Mouse (Mus musculus) limb, embryonic 11.5 days (tissue): ENCODE results near the gene Hmgb4. TPM values are rescaled to one million over a fixed set of nuclear protein-coding genes. Genes with fewer than 3 reads are reported as not detected.

Experiments used
- ATAC-seq: fragments of 200-750 bp; cut with Nextera tagmentation; 2 replicates; pipeline ENCODE4 v1.8.0; 2017; ENCODE audit warnings: low read depth; ENCODE audit not compliant: insufficient number of reproducible peaks, low FRiP score, low TSS enrichment
- DNase-seq: peaks from one replicate; pipeline ENCODE4 v3.0.0-alpha.2; 2015; ENCODE audit warnings: low spot score
- H3K27ac ChIP-seq: fragments of 300-500 bp; sonication (generic); replicated peaks from 2 replicates; pipeline ENCODE4 v1.5.1; 2014; ENCODE audit warnings: low read depth, mild to moderate bottlenecking, low read length
- H3K27me3 ChIP-seq: fragments of 300-500 bp; sonication (generic); 2 replicates; pipeline ENCODE4 v1.6.1; 2014; ENCODE audit warnings: mild to moderate bottlenecking, low read length, mixed read lengths; ENCODE audit not compliant: control insufficient read depth, insufficient read depth
- H3K36me3 ChIP-seq: fragments of 300-500 bp; sonication (generic); 2 replicates; pipeline ENCODE4 v1.6.1; 2014; ENCODE audit warnings: mild to moderate bottlenecking, low read length, moderate library complexity, mixed read lengths; ENCODE audit not compliant: control insufficient read depth, insufficient read depth
- H3K4me1 ChIP-seq: fragments of 300-500 bp; sonication (generic); 2 replicates; pipeline ENCODE4 v1.6.1; 2014; ENCODE audit warnings: low read length, mixed read lengths; ENCODE audit not compliant: control insufficient read depth, insufficient read depth
- H3K4me2 ChIP-seq: fragments of 300-500 bp; sonication (generic); 2 replicates; pipeline ENCODE4 v1.6.1; 2014; ENCODE audit warnings: low read depth, mild to moderate bottlenecking, moderate library complexity; ENCODE audit not compliant: severe bottlenecking
- H3K4me3 ChIP-seq: fragments of 300-500 bp; sonication (generic); 2 replicates; pipeline ENCODE4 v1.5.1; 2014; ENCODE audit warnings: low read depth, low read length
- H3K9ac ChIP-seq: fragments of 300-500 bp; sonication (generic); 2 replicates; pipeline ENCODE4 v1.6.1; 2014; ENCODE audit warnings: mild to moderate bottlenecking, low read length
- H3K9me3 ChIP-seq: fragments of 300-500 bp; sonication (generic); 2 replicates; pipeline ENCODE4 v1.6.1; 2016; ENCODE audit warnings: low read length; ENCODE audit not compliant: control insufficient read depth
- WGBS: fragments of 180-500 bp; shearing (Covaris S2); extraction: QIAGEN DNeasy Blood & Tissue Kit; methylation state at CpG from one replicate; pipeline ENCODE4 v1.1.7; 2014; 5-methylcytosine and 5-hydroxymethylcytosine counted together
- polyA plus RNA-seq: library from polyadenylated mRNA; unstranded; fragments of >200 nt; fragmentation: Nextera tagmentation; extraction: Ambion mirVana; gene quantifications from 2 replicates; pipeline ENCODE4 v1.2.1, GENCODE M21; 2014

Hmgb4 gene
- polyA plus RNA-seq, result not detected in 2 replicates

- Histone ChIP-seq H3K4me1 (no peaks in the 10 kb centered on the region), H3K27ac (no peak within 1 kb of the TSS), H3K27me3 (no peaks in the 10 kb centered on the region), H3K4me3 (no peak within 1 kb of the TSS), H3K4me2 (no peak within 1 kb of the TSS), H3K9me3 (no peaks in the 10 kb centered on the region), H3K36me3 (no peaks in the 10 kb centered on the region), H3K9ac (no peak within 1 kb of the TSS)
- DNase-seq, result no peak
- WGBS, result 79% methylated on average over 8 of the region's 8 CpGs
- ATAC-seq, result no peak
These were observed at the start of gene Hmgb4 for GRCm38 (mm10) chr4:128260907-128261560. TSS of gene Hmgb4 (minus strand) at chr4:128260957.

GRCm38 (mm10) chr4:128306011-128306410 is 45.3 kb upstream of the Hmgb4 start:
- Histone ChIP-seq H3K27ac (no peak overlapping the region), H3K27me3 (no peaks in the 10 kb centered on the region), H3K36me3 (no peaks in the 10 kb centered on the region), H3K9ac (no peak overlapping the region), H3K4me1 (no peaks in the 10 kb centered on the region), H3K4me2 (no peak overlapping the region), H3K4me3 (no peak overlapping the region), H3K9me3 (no peaks in the 10 kb centered on the region)
- WGBS, result 95% methylated on average over 8 of the region's 8 CpGs
- DNase-seq (no peak), ATAC-seq (no peak)

- H3K9me3 ChIP-seq, result no peaks in the 10 kb centered on the region
- no peak overlapping the region for H3K27ac ChIP-seq
- DNase-seq (no peak), ATAC-seq (no peak)
- no peak overlapping the region for H3K4me3 ChIP-seq
- no peaks in the 10 kb centered on the region for H3K4me1 ChIP-seq
- no peaks in the 10 kb centered on the region for H3K36me3 ChIP-seq
- no peaks in the 10 kb centered on the region for H3K27me3 ChIP-seq
- no peak overlapping the region for H3K9ac ChIP-seq
- WGBS, result 82% methylated on average over 8 of the region's 8 CpGs
- no peak overlapping the region for H3K4me2 ChIP-seq
These were observed 43.3 kb upstream of the Hmgb4 start for GRCm38 (mm10) chr4:128304049-128304448.

- H3K9me3 ChIP-seq, result no peaks in the 10 kb centered on the region
- H3K27ac ChIP-seq, result no peak overlapping the region
- H3K27me3 ChIP-seq, result no peaks in the 10 kb centered on the region
- no peak overlapping the region for H3K9ac ChIP-seq
- H3K4me2 ChIP-seq, result no peak overlapping the region
- H3K4me3 ChIP-seq, result no peak overlapping the region
- ATAC-seq (no peak), DNase-seq (no peak)
- H3K36me3 ChIP-seq, result no peaks in the 10 kb centered on the region
- no peaks in the 10 kb centered on the region for H3K4me1 ChIP-seq
- WGBS, result 81% methylated on average over 7 of the region's 7 CpGs
These were observed 27.3 kb upstream of the Hmgb4 start for GRCm38 (mm10) chr4:128288095-128288494.

- DNase-seq (no peak), ATAC-seq (no peak)
- Histone ChIP-seq H3K9me3 (no peaks in the 10 kb centered on the region), H3K4me1 (no peaks in the 10 kb centered on the region), H3K36me3 (no peaks in the 10 kb centered on the region), H3K4me2 (no peak overlapping the region), H3K9ac (no peak overlapping the region), H3K27me3 (no peaks in the 10 kb centered on the region), H3K27ac (no peak overlapping the region), H3K4me3 (no peak overlapping the region)
- WGBS, result 79% methylated on average over 1 of the region's 1 CpGs
These were observed 24.3 kb upstream of the Hmgb4 start for GRCm38 (mm10) chr4:128285009-128285408.

GRCm38 (mm10) chr4:128275586-128275985 is 14.8 kb upstream of the Hmgb4 start:
- Histone ChIP-seq H3K4me2 (no peak overlapping the region), H3K27ac (no peak overlapping the region), H3K9me3 (no peaks in the 10 kb centered on the region), H3K27me3 (no peaks in the 10 kb centered on the region), H3K4me1 (no peaks in the 10 kb centered on the region), H3K9ac (no peak overlapping the region), H3K36me3 (no peaks in the 10 kb centered on the region), H3K4me3 (no peak overlapping the region)
- no peak for DNase-seq
- WGBS, result 81% methylated on average over 6 of the region's 6 CpGs
- ATAC-seq, result no peak

GRCm38 (mm10) chr4:128275116-128275515 is 14.4 kb upstream of the Hmgb4 start:
- H3K27me3 ChIP-seq, result no peaks in the 10 kb centered on the region
- no peak overlapping the region for H3K9ac ChIP-seq
- no peaks in the 10 kb centered on the region for H3K36me3 ChIP-seq
- no peak overlapping the region for H3K4me3 ChIP-seq
- H3K9me3 ChIP-seq, result no peaks in the 10 kb centered on the region
- 81% methylated on average over 5 of the region's 5 CpGs for WGBS
- H3K27ac ChIP-seq, result no peak overlapping the region
- DNase-seq (no peak), ATAC-seq (no peak)
- no peak overlapping the region for H3K4me2 ChIP-seq
- no peaks in the 10 kb centered on the region for H3K4me1 ChIP-seq

GRCm38 (mm10) chr4:128273146-128273545 is 12.4 kb upstream of the Hmgb4 start:
- ATAC-seq (no peak), DNase-seq (no peak)
- Histone ChIP-seq H3K9me3 (no peaks in the 10 kb centered on the region), H3K27me3 (no peaks in the 10 kb centered on the region), H3K4me1 (no peaks in the 10 kb centered on the region), H3K27ac (no peak overlapping the region), H3K4me2 (no peak overlapping the region), H3K4me3 (no peak overlapping the region), H3K36me3 (no peaks in the 10 kb centered on the region), H3K9ac (no peak overlapping the region)
- 78% methylated on average over 11 of the region's 11 CpGs for WGBS

- Histone ChIP-seq H3K27me3 (no peaks in the 10 kb centered on the region), H3K9me3 (no peaks in the 10 kb centered on the region), H3K27ac (no peak overlapping the region), H3K36me3 (no peaks in the 10 kb centered on the region), H3K4me3 (no peak overlapping the region), H3K4me2 (no peak overlapping the region), H3K9ac (no peak overlapping the region), H3K4me1 (no peaks in the 10 kb centered on the region)
- 64% methylated on average over 6 of the region's 6 CpGs for WGBS
- no peak for ATAC-seq
- no peak for DNase-seq
These were observed 11.7 kb upstream of the Hmgb4 start for GRCm38 (mm10) chr4:128272501-128272900.
